Mouse (Mus musculus): ENCODE measurements around the gene Apip. TPM values are rescaled to one million over a fixed set of nuclear protein-coding genes. Genes with fewer than 3 reads are reported as not detected.

Apip gene
- polyA plus RNA-seq, 1 experiment from 2014 or later, result 87.2 TPM

DNA sequence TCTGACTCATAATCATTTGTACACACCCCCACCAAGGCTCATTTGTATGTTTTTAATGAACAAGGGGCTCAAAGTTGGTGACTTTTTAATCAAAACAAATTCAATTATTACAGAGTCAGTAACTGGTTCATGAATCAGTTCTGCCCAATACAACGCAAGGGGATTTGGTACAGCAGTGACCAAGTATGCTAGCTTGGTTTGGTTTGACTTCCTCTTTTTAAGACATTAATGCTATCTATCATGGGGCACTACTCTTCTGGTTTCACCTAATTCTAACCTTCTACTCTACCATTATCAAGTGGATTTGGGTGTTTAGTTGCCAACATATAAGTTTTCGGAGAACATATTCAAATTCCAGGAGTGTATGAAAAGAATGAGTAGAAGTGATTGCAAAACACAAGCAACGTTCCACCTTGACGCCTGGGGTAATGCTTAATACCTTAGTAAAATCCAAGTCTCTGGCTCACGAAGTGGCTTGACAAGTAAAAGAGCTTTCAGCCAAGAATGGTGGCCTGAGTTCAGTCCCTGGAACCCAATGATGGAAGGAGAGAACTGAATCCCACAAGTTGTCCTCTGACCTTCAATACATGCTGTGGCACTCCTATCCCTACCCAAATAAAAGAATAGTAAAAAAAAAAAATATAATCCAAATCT lies 3.6 kb upstream of the Apip start:
- no peak overlapping the region for H3K4me3 ChIP-seq
- no peaks in the 10 kb centered on the region for H3K36me3 ChIP-seq
- H3K27ac ChIP-seq, result no peak overlapping the region
- ATAC-seq (ENCODE audit: low FRiP score, low read depth), result no peak
- no peaks in the 10 kb centered on the region for H3K9me3 ChIP-seq
- no peak overlapping the region for H3K4me2 ChIP-seq (replicated peaks)
- H3K4me1 ChIP-seq, result peaks cover 27% of the 10 kb centered on the region
- H3K9ac ChIP-seq, result no peak overlapping the region
- 94% methylated on average over 5 of the region's 5 CpGs for WGBS
- H3K27me3 ChIP-seq, result no peaks in the 10 kb centered on the region

DNA sequence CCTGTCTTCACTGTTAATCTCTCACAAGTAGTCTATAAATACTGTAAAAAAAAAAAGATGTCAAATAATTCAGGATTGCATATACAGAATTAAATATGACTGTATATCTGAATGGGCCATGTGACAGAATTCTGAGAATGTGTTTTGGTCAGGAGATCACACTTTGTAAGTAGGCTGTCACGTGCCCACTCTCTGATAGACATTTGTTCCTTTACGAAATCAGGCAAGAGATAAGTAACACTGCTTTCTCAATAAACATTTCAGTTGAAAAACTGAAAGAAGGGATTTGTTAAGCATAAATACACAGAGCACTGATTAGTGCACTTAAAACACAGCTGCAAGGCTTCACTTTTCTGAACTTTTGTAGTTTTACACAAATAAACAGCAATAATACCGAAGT lies 2.9 kb upstream of the Apip start:
- no peak for ATAC-seq (ENCODE audit: low FRiP score, low read depth)

GRCm38 (mm10) chr2:103081117-103081516 lies 7.6 kb downstream of the Apip start:
- WGBS, result 62% methylated on average over 6 of the region's 6 CpGs
- Histone ChIP-seq H3K9me3 (no peaks in the 10 kb centered on the region), H3K4me3 (no peak overlapping the region), H3K27ac (no peak overlapping the region), H3K4me2 (replicated peaks) (no peak overlapping the region), H3K36me3 (peaks cover 18% of the 10 kb centered on the region; the same call in 1 of the 2 replicates), H3K27me3 (no peaks in the 10 kb centered on the region), H3K4me1 (no peaks in the 10 kb centered on the region), H3K9ac (no peak overlapping the region)
- ATAC-seq (ENCODE audit: low FRiP score, low read depth), result no peak

More for the DNA sequence above, 2.9 kb upstream of the Apip start:
- Histone ChIP-seq H3K9ac (no peak overlapping the region), H3K27me3 (no peaks in the 10 kb centered on the region), H3K9me3 (no peaks in the 10 kb centered on the region), H3K4me1 (peaks cover 27% of the 10 kb centered on the region), H3K4me3 (no peak overlapping the region), H3K27ac (no peak overlapping the region), H3K36me3 (no peaks in the 10 kb centered on the region), H3K4me2 (replicated peaks) (no peak overlapping the region)
- 58% methylated on average over 3 of the region's 3 CpGs for WGBS

DNA sequence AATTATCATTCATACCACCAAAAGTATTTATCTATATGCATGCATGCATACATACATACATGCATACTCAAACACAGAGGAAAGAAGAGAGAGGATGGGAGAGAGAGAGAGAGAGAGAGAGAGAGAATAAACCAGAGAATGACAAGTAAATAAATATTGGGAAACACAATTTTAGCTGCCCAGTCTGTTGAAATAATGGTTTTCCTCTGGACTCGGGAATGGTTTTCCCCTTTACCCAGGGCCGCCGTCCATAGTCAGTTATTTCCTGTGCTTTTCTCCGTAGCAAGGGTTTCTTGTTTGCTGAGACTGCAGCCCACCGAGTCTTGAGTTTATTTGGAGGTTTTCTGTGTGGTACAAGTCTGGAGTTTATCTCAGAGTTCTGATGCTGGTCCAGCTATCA lies 8.2 kb downstream of the Apip start:
- 75% methylated on average over 5 of the region's 5 CpGs for WGBS
- no peaks in the 10 kb centered on the region for H3K27me3 ChIP-seq
- H3K4me3 ChIP-seq, result no peak overlapping the region
- ATAC-seq (ENCODE audit: low FRiP score, low read depth), result no peak
- peaks cover 18% of the 10 kb centered on the region; the same call in 1 of the 2 replicates for H3K36me3 ChIP-seq
- no peak overlapping the region for H3K9ac ChIP-seq
- H3K9me3 ChIP-seq, result no peaks in the 10 kb centered on the region
- H3K27ac ChIP-seq, result no peak overlapping the region
- no peaks in the 10 kb centered on the region for H3K4me1 ChIP-seq
- no peak overlapping the region for H3K4me2 ChIP-seq (replicated peaks)

DNA sequence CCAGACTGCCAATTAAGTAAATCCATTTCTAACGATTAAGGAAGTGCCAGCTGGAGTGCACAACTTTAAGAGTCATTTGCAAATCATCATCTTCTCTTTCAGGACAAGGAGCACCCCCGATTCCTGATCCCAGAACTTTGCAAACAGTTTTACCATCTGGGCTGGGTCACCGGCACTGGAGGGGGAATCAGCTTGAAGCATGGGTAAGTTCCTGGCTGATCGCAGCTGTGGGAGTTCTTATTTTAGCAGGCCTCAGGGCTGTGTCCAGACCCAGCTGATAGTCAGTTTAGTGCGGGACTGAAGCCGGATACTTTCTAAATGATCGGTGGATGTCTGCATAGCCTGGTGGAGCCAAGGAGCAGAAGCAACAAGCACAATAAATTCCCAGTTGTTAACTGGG lies 9.4 kb downstream of the Apip start:
- 35% methylated on average over 7 of the region's 7 CpGs for WGBS
- Histone ChIP-seq H3K36me3 (peaks cover 19% of the 10 kb centered on the region; the same call in 1 of the 2 replicates), H3K4me1 (no peaks in the 10 kb centered on the region), H3K9ac (no peak overlapping the region), H3K27me3 (no peaks in the 10 kb centered on the region), H3K27ac (no peak overlapping the region), H3K4me3 (no peak overlapping the region), H3K9me3 (no peaks in the 10 kb centered on the region), H3K4me2 (replicated peaks) (no peak overlapping the region)
- no peak for ATAC-seq (ENCODE audit: low FRiP score, low read depth)

DNA sequence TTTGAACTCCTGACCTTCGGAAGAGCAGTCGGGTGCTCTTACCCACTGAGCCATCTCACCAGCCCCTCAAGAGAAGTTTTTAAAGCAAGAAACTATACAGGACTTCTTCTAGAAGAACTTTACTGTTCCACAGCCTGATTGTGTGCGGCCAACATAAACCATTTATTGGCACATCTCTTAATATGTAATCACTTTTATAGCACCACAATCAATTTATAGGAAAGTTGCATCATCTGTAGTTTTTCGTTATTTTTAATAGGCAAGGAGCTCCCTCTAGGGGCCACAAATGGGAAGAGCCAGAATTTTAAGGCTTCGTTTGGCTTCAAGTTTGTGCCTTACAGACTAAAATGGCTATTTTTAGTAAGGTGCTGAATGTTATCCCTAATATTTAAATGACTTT lies 11.0 kb downstream of the Apip start:
- 58% methylated on average over 5 of the region's 5 CpGs for WGBS
- no peak overlapping the region for H3K27ac ChIP-seq
- no peaks in the 10 kb centered on the region for H3K4me1 ChIP-seq
- H3K27me3 ChIP-seq, result no peaks in the 10 kb centered on the region
- H3K9ac ChIP-seq, result no peak overlapping the region
- no peak overlapping the region for H3K4me3 ChIP-seq
- peaks cover 29% of the 10 kb centered on the region for H3K36me3 ChIP-seq
- no peak overlapping the region for H3K4me2 ChIP-seq (replicated peaks)
- no peak for ATAC-seq (ENCODE audit: low FRiP score, low read depth)
- H3K9me3 ChIP-seq, result no peaks in the 10 kb centered on the region

DNA sequence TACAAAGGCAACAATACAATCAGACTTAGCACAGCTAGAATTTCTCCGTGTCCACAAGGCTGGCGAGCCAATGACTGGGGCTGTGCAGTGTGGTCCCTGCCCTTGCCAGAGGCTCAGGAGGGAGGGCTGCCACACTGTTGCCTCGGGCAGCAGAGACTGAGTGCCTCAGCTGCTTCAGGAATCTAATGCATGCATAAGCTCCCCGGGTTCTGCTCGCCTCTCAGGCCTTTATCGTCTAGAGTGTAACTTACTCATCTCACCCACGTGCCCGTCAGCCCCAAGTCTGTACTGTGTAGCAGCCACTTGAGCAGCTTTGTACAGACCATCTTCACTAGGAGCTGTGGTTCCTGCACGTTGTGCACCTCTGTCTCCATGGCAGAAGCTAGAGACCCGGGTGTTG lies 12.2 kb downstream of the Apip start:
- no peaks in the 10 kb centered on the region for H3K9me3 ChIP-seq
- no peak overlapping the region for H3K9ac ChIP-seq
- ATAC-seq (ENCODE audit: low FRiP score, low read depth), result no peak
- H3K4me1 ChIP-seq, result no peaks in the 10 kb centered on the region
- peaks cover 31% of the 10 kb centered on the region for H3K36me3 ChIP-seq
- no peak overlapping the region for H3K4me2 ChIP-seq (replicated peaks)
- H3K27ac ChIP-seq, result no peak overlapping the region
- WGBS, result 77% methylated on average over 10 of the region's 10 CpGs
- H3K27me3 ChIP-seq, result no peaks in the 10 kb centered on the region
- no peak overlapping the region for H3K4me3 ChIP-seq

DNA sequence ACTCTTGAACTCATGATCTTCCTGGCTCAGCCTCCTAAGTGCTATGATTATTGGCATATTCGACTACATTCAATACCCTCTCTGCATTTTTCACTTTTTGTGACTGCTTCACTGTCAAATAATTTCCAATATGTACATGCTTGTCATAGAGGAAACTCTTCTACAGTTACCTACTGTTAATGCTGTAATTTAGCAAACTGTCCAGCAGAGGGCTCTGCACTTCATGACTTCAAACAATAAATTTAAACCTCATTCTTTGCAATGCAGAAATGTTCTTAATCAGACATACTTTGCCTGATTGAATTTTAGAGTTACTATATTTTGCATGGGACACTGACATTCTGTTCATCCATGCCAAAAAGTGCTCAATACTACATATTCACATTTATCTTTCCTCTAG lies 13.0 kb downstream of the Apip start:
- no peaks in the 10 kb centered on the region for H3K4me1 ChIP-seq
- H3K27ac ChIP-seq, result no peak overlapping the region
- ATAC-seq (ENCODE audit: low FRiP score, low read depth), result no peak
- 5% methylated on average over 1 of the region's 1 CpGs for WGBS
- H3K27me3 ChIP-seq, result no peaks in the 10 kb centered on the region
- H3K36me3 ChIP-seq, result peaks cover 26% of the 10 kb centered on the region
- H3K4me3 ChIP-seq, result no peak overlapping the region
- H3K9me3 ChIP-seq, result no peaks in the 10 kb centered on the region
- H3K9ac ChIP-seq, result no peak overlapping the region
- H3K4me2 ChIP-seq (replicated peaks), result no peak overlapping the region

DNA sequence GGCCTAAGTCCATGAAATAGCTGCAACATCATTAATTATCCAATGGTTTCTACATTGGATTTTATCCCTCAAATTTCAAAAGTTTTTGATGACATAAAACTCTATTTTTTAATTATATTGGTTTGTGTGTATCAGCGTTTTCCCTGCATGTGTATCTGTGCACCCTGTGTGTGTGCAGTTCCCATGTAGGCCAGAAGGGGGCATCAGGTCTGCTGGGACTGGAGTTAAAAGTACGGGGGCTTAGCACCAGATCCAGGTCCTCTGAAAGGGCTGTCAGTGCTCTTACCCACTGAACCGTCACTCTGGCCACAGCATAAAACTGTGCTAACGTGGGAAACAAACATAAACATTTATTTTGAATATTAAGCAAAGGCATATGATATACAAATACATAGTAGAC lies 14.6 kb downstream of the Apip start:
- no peak for ATAC-seq (ENCODE audit: low FRiP score, low read depth)
- H3K27me3 ChIP-seq, result no peaks in the 10 kb centered on the region
- 97% methylated on average over 4 of the region's 4 CpGs for WGBS
- H3K27ac ChIP-seq, result no peak overlapping the region
- no peaks in the 10 kb centered on the region for H3K4me1 ChIP-seq
- no peak overlapping the region for H3K4me2 ChIP-seq (replicated peaks)
- peaks cover 37% of the 10 kb centered on the region for H3K36me3 ChIP-seq
- no peak overlapping the region for H3K4me3 ChIP-seq
- no peak overlapping the region for H3K9ac ChIP-seq
- H3K9me3 ChIP-seq, result no peaks in the 10 kb centered on the region

DNA sequence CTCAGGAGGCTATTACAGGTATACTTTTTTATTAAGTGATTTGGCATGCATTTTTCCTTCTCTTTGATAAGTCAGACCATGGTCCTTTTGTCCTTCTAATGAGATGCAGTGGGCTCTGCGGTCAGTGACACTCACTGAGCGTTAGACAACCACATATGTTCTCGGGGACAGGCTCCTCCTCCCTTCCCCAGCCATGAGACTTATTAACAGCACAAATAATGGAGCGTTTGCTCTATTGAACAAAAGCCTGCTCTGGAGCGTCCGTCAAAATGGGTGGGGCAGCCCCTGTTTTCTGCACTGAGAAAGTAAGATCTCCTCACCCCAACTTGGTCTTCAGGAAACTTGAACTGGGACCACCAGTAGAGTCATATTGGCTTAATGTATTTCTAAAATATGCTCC lies 16.0 kb downstream of the Apip start:
- Histone ChIP-seq H3K4me3 (no peak overlapping the region), H3K9ac (no peak overlapping the region), H3K9me3 (no peaks in the 10 kb centered on the region), H3K4me1 (no peaks in the 10 kb centered on the region), H3K36me3 (peaks cover 51% of the 10 kb centered on the region), H3K4me2 (replicated peaks) (no peak overlapping the region), H3K27me3 (no peaks in the 10 kb centered on the region), H3K27ac (no peak overlapping the region)
- ATAC-seq (ENCODE audit: low FRiP score, low read depth), result no peak
- 86% methylated on average over 6 of the region's 6 CpGs for WGBS

- WGBS, result 63% methylated on average over 5 of the region's 5 CpGs
Observed at GRCm38 (mm10) chr2:103102595-103102994, 29.1 kb downstream of the Apip start.

GRCm38 (mm10) chr2:103106172-103106571 lies 32.7 kb downstream of the Apip start:
- no peak for ATAC-seq (ENCODE audit: low FRiP score, low read depth)
- no peaks in the 10 kb centered on the region for H3K27me3 ChIP-seq
- H3K36me3 ChIP-seq, result no peaks in the 10 kb centered on the region
- H3K4me1 ChIP-seq, result no peaks in the 10 kb centered on the region
- H3K9ac ChIP-seq, result no peak overlapping the region
- no peak overlapping the region for H3K4me3 ChIP-seq
- no peaks in the 10 kb centered on the region for H3K9me3 ChIP-seq
- no peak overlapping the region for H3K4me2 ChIP-seq (replicated peaks)
- WGBS, result 86% methylated on average over 2 of the region's 2 CpGs
- H3K27ac ChIP-seq, result no peak overlapping the region

More at GRCm38 (mm10) chr2:103102595-103102994, 29.1 kb downstream of the Apip start:
- no peaks in the 10 kb centered on the region for H3K4me1 ChIP-seq
- no peak overlapping the region for H3K4me2 ChIP-seq (replicated peaks)
- no peak for ATAC-seq (ENCODE audit: low FRiP score, low read depth)
- no peaks in the 10 kb centered on the region for H3K9me3 ChIP-seq
- no peaks in the 10 kb centered on the region for H3K27me3 ChIP-seq
- no peak overlapping the region for H3K4me3 ChIP-seq
- no peak overlapping the region for H3K27ac ChIP-seq
- no peaks in the 10 kb centered on the region for H3K36me3 ChIP-seq
- no peak overlapping the region for H3K9ac ChIP-seq

DNA sequence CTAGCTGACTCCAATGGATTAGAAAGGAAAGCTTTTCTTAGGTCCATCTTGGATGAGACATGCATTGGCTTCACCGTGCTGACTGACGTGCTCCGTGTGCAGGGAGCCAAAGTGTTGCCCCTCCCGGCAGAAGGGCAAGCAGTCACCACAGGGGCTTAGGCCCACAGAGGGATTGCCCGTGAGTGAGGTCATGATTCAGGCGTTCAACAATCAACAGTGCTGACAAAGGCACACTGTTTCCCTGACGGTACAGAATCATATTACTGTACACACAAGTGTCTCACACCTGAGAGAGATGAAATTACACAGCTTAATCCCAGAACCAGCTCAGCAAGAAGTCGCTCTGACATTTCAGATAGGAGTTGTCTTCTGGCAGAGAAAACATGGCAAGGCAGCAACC lies 38.2 kb downstream of the Apip start:
- 63% methylated on average over 8 of the region's 8 CpGs for WGBS
- Histone ChIP-seq H3K27ac (no peak overlapping the region), H3K4me2 (replicated peaks) (no peak overlapping the region), H3K4me1 (0 out of 2 replicates have a peak, but pooled peaks cover 6% of the 10 kb centered on the region), H3K4me3 (no peak overlapping the region), H3K36me3 (no peaks in the 10 kb centered on the region), H3K9me3 (no peaks in the 10 kb centered on the region), H3K27me3 (no peaks in the 10 kb centered on the region), H3K9ac (no peak overlapping the region)
- no peak for ATAC-seq (ENCODE audit: low FRiP score, low read depth)
